Mouse (Mus musculus) testis, adult 2 months (tissue): ENCODE data around the gene Spg20.

Experiments
- CTCF ChIP-seq: fragments of 200-500 bp; IDR thresholded peaks from 2 replicates; pipeline ENCODE4 v1.5.1; 2012; ENCODE audit warnings: low read depth, mild to moderate bottlenecking, inconsistent platforms, low read length, moderate library complexity; ENCODE audit not compliant: control insufficient read depth, insufficient read depth, insufficient replicate concordance
- POLR2A ChIP-seq: fragments of 200-500 bp; IDR thresholded peaks from 2 replicates; pipeline ENCODE4 v1.6.1; 2012; ENCODE audit warnings: low read depth, mild to moderate bottlenecking, inconsistent platforms, low read length, moderate library complexity; ENCODE audit not compliant: control insufficient read depth

- TF ChIP-seq CTCF: no peak
- TF ChIP-seq POLR2A: no peak
Measured at GRCm38 (mm10) chr3:55074576-55075293, 37.2 kb upstream of the Spg20 start.
